Mouse (Mus musculus): Measurements from ENCODE around the gene Spef1.

GRCm38 (mm10) chr2:131125157-131125963 lies 61.7 kb downstream of the Spef1 start:
- no peak for TF ChIP-seq POLR2A (IDR thresholded peaks at IDR 0.05; ENCODE audit: control insufficient read depth, low read depth, low read length)
- no peak for TF ChIP-seq CTCF (IDR thresholded peaks at IDR 0.05; ENCODE audit: control insufficient read depth, insufficient read depth, insufficient replicate concordance, low read depth, low read length)

Measured in testis, adult 2 months (tissue).